Mouse (Mus musculus): ENCODE data around the gene Dpf3. TPM values are rescaled to one million over a fixed set of nuclear protein-coding genes. Genes with fewer than 3 reads are reported as not detected.

The Dpf3 gene
- total and polyA plus RNA-seq, 2 experiments from 2014 or later = 8.1 to 15.3 TPM

GRCm38 (mm10) chr12:83201674-83202073 is 285.8 kb downstream of the Dpf3 start:
- no peaks in the 10 kb centered on the region for H3K36me3 ChIP-seq (ENCODE audit: insufficient read depth)
- no peak overlapping the region for H3K9ac ChIP-seq
- no peak for ATAC-seq
- no peak overlapping the region for H3K4me2 ChIP-seq (ENCODE audit: low read depth)
- no peaks in the 10 kb centered on the region for H3K4me1 ChIP-seq (ENCODE audit: insufficient read depth)
- no peak for TF ChIP-seq CTCF (IDR thresholded peaks at IDR 0.05; ENCODE audit: low read depth)
- no peaks in the 10 kb centered on the region for H3K27me3 ChIP-seq (ENCODE audit: insufficient read depth, low read length)
- H3K27ac ChIP-seq (ENCODE audit: low read depth, low read length) = no peak overlapping the region
- DNase-seq = no peak
- H3K4me3 ChIP-seq (ENCODE audit: low read depth, low read length) = no peak overlapping the region
- no peaks in the 10 kb centered on the region for H3K9me3 ChIP-seq (ENCODE audit: low read length)
- WGBS = 40% methylated on average over 3 of the region's 3 CpGs

- Histone ChIP-seq H3K9me3 (ENCODE audit: low read length) (no peaks in the 10 kb centered on the region), H3K36me3 (ENCODE audit: insufficient read depth) (no peaks in the 10 kb centered on the region), H3K4me3 (ENCODE audit: low read depth, low read length) (no peak overlapping the region), H3K4me2 (ENCODE audit: low read depth) (no peak overlapping the region), H3K4me1 (ENCODE audit: insufficient read depth) (no peaks in the 10 kb centered on the region), H3K27me3 (ENCODE audit: insufficient read depth, low read length) (no peaks in the 10 kb centered on the region), H3K27ac (ENCODE audit: low read depth, low read length) (no peak overlapping the region), H3K9ac (no peak overlapping the region)
- ATAC-seq (no peak), DNase-seq (no peak)
- WGBS = 78% methylated on average over 6 of the region's 6 CpGs
- no peak for TF ChIP-seq CTCF (IDR thresholded peaks at IDR 0.05; ENCODE audit: low read depth)
Observed at GRCm38 (mm10) chr12:83180561-83180960, 307.0 kb downstream of the Dpf3 start.

- H3K9me3 ChIP-seq (ENCODE audit: low read length) = no peaks in the 10 kb centered on the region
- no peak overlapping the region for H3K27ac ChIP-seq (ENCODE audit: low read depth, low read length)
- no peak overlapping the region for H3K9ac ChIP-seq
- TF ChIP-seq CTCF (IDR thresholded peaks at IDR 0.05; ENCODE audit: low read depth) = no peak
- ATAC-seq = no peak
- H3K36me3 ChIP-seq (ENCODE audit: insufficient read depth) = no peaks in the 10 kb centered on the region
- no peaks in the 10 kb centered on the region for H3K27me3 ChIP-seq (ENCODE audit: insufficient read depth, low read length)
- DNase-seq = no peak
- H3K4me1 ChIP-seq (ENCODE audit: insufficient read depth) = no peaks in the 10 kb centered on the region
- H3K4me3 ChIP-seq (ENCODE audit: low read depth, low read length) = no peak overlapping the region
- WGBS = 26% methylated on average over 1 of the region's 1 CpGs
- no peak overlapping the region for H3K4me2 ChIP-seq (ENCODE audit: low read depth)
Observed at GRCm38 (mm10) chr12:83179860-83180259, 307.7 kb downstream of the Dpf3 start.

GRCm38 (mm10) chr12:83178770-83179169 is 308.7 kb downstream of the Dpf3 start:
- H3K4me3 ChIP-seq (ENCODE audit: low read depth, low read length) = no peak overlapping the region
- TF ChIP-seq CTCF (IDR thresholded peaks at IDR 0.05; ENCODE audit: low read depth) = no peak
- H3K4me1 ChIP-seq (ENCODE audit: insufficient read depth) = no peaks in the 10 kb centered on the region
- no peaks in the 10 kb centered on the region for H3K9me3 ChIP-seq (ENCODE audit: low read length)
- H3K27ac ChIP-seq (ENCODE audit: low read depth, low read length) = no peak overlapping the region
- H3K9ac ChIP-seq = no peak overlapping the region
- H3K27me3 ChIP-seq (ENCODE audit: insufficient read depth, low read length) = no peaks in the 10 kb centered on the region
- ATAC-seq (no peak), DNase-seq (no peak)
- H3K4me2 ChIP-seq (ENCODE audit: low read depth) = no peak overlapping the region
- H3K36me3 ChIP-seq (ENCODE audit: insufficient read depth) = no peaks in the 10 kb centered on the region
- WGBS = 64% methylated on average over 2 of the region's 2 CpGs

GRCm38 (mm10) chr12:83169495-83170209 is 317.9 kb downstream of the Dpf3 start:
- TF ChIP-seq CTCF (IDR thresholded peaks at IDR 0.05; ENCODE audit: low read depth) = no peak
- Histone ChIP-seq H3K9ac (no peak overlapping the region), H3K27me3 (ENCODE audit: insufficient read depth, low read length) (no peaks in the 10 kb centered on the region), H3K9me3 (ENCODE audit: low read length) (no peaks in the 10 kb centered on the region), H3K4me2 (ENCODE audit: low read depth) (no peak overlapping the region), H3K36me3 (ENCODE audit: insufficient read depth) (no peaks in the 10 kb centered on the region), H3K4me3 (ENCODE audit: low read depth, low read length) (no peak overlapping the region), H3K4me1 (ENCODE audit: insufficient read depth) (peaks cover 9% of the 10 kb centered on the region; the same call in 1 of the 2 replicates), H3K27ac (ENCODE audit: low read depth, low read length) (no peak overlapping the region)
- ATAC-seq (peak; percentile 81), DNase-seq (peak; percentile 45)
- WGBS = 30% methylated on average over 12 of the region's 12 CpGs

GRCm38 (mm10) chr12:83168310-83168709 is 319.2 kb downstream of the Dpf3 start:
- DNase-seq = no peak
- H3K9me3 ChIP-seq (ENCODE audit: low read length) = no peaks in the 10 kb centered on the region
- WGBS = 80% methylated on average over 6 of the region's 6 CpGs

GRCm38 (mm10) chr12:83165058-83165457 is 322.5 kb downstream of the Dpf3 start:
- Histone ChIP-seq H3K9ac (no peak overlapping the region), H3K4me1 (ENCODE audit: insufficient read depth) (peaks cover 8% of the 10 kb centered on the region; the same call in 1 of the 2 replicates), H3K36me3 (ENCODE audit: insufficient read depth) (no peaks in the 10 kb centered on the region), H3K4me3 (ENCODE audit: low read depth, low read length) (no peak overlapping the region), H3K9me3 (ENCODE audit: low read length) (no peaks in the 10 kb centered on the region), H3K4me2 (ENCODE audit: low read depth) (no peak overlapping the region), H3K27me3 (ENCODE audit: insufficient read depth, low read length) (no peaks in the 10 kb centered on the region), H3K27ac (ENCODE audit: low read depth, low read length) (no peak overlapping the region)
- DNase-seq (no peak), ATAC-seq (no peak)
- WGBS = 93% methylated on average over 1 of the region's 1 CpGs
- no peak for TF ChIP-seq CTCF (IDR thresholded peaks at IDR 0.05; ENCODE audit: low read depth)

More at GRCm38 (mm10) chr12:83168310-83168709, 319.2 kb downstream of the Dpf3 start:
- no peaks in the 10 kb centered on the region for H3K27me3 ChIP-seq (ENCODE audit: insufficient read depth, low read length)
- no peak for TF ChIP-seq CTCF (IDR thresholded peaks at IDR 0.05; ENCODE audit: low read depth)
- no peak overlapping the region for H3K4me2 ChIP-seq (ENCODE audit: low read depth)
- no peak overlapping the region for H3K4me3 ChIP-seq (ENCODE audit: low read depth, low read length)
- H3K27ac ChIP-seq (ENCODE audit: low read depth, low read length) = no peak overlapping the region
- H3K36me3 ChIP-seq (ENCODE audit: insufficient read depth) = no peaks in the 10 kb centered on the region
- no peak for ATAC-seq
- no peak overlapping the region for H3K9ac ChIP-seq
- H3K4me1 ChIP-seq (ENCODE audit: insufficient read depth) = peaks cover 9% of the 10 kb centered on the region; the same call in 1 of the 2 replicates

Other genes starting within 250 kb of the Dpf3 start
- gene Dcaf4, start 32.8 kb upstream of the Dpf3 start, total RNA-seq (2014; rRNA removed) = 45.3 and 49.7 TPM in 2 replicates
- 42.4 and 42.7 TPM in 2 replicates for gene Dcaf4, start 32.8 kb upstream of the Dpf3 start, polyA plus RNA-seq (2015; fragmentation: Nextera tagmentation; extraction: Ambion mirVana)
- gene Zfyve1, start 109.5 kb upstream of the Dpf3 start, total RNA-seq (2014; rRNA removed) = 29.9 and 40.6 TPM in 2 replicates
- gene Zfyve1, start 109.5 kb upstream of the Dpf3 start, polyA plus RNA-seq (2015; fragmentation: Nextera tagmentation; extraction: Ambion mirVana) = 12.8 and 18.5 TPM in 2 replicates
- 93.3 and 116 TPM in 2 replicates for gene Rbm25, start 143.5 kb upstream of the Dpf3 start, total RNA-seq (2014; rRNA removed)
- 158 and 227 TPM in 2 replicates for gene Rbm25, start 143.5 kb upstream of the Dpf3 start, polyA plus RNA-seq (2015; fragmentation: Nextera tagmentation; extraction: Ambion mirVana)
- 47.7 and 51.7 TPM in 2 replicates for gene Psen1, start 200.4 kb upstream of the Dpf3 start, total RNA-seq (2014; rRNA removed)
- gene Psen1, start 200.4 kb upstream of the Dpf3 start, polyA plus RNA-seq (2015; fragmentation: Nextera tagmentation; extraction: Ambion mirVana) = 47.5 and 58.0 TPM in 2 replicates